Mouse (Mus musculus) MEL (cell line): ENCODE results near the gene Nrcam.

Source experiments
- CHD1 ChIP-seq: IDR thresholded peaks from 2 replicates; pipeline ENCODE4 v1.6.1; 2012; ENCODE audit warnings: low read depth, mild to moderate bottlenecking, inconsistent platforms, low read length, improper control_type of control experiment
- CTCF ChIP-seq, 3 experiments: IDR thresholded peaks in 2 of 3; conservative IDR thresholded peaks in 1 of 3; 2 replicates each; pipeline ENCODE4 v1.5.1; 2011 to 2012; ENCODE audit warnings: low read length in 3 of 3, low read depth in 2 of 3, mild to moderate bottlenecking in 2 of 3, improper control_type of control experiment in 1 of 3, inconsistent platforms in 1 of 3, mixed read lengths in 1 of 3, moderate library complexity in 1 of 3; ENCODE audit not compliant: control insufficient read depth in 1 of 3, insufficient read depth in 1 of 3, poor library complexity in 1 of 3, severe bottlenecking in 1 of 3
- E2F4 ChIP-seq: IDR thresholded peaks from 2 replicates; pipeline ENCODE4 v1.6.1; 2011; ENCODE audit warnings: low read depth, low read length, improper control_type of control experiment, borderline replicate concordance
- ELF1 ChIP-seq: IDR thresholded peaks from 2 replicates; pipeline ENCODE4 v1.6.1; 2014; ENCODE audit warnings: low read depth, mild to moderate bottlenecking, inconsistent platforms, low read length, improper control_type of control experiment, moderate library complexity
- GABPA ChIP-seq: IDR thresholded peaks from 2 replicates; pipeline ENCODE4 v1.6.1; 2012; ENCODE audit warnings: low read depth, mild to moderate bottlenecking, inconsistent platforms, low read length, improper control_type of control experiment, moderate library complexity
- MAX ChIP-seq: IDR thresholded peaks from 2 replicates; pipeline ENCODE4 v1.6.1; 2011; ENCODE audit warnings: low read length, improper control_type of control experiment
- NRF1 ChIP-seq: IDR thresholded peaks from 2 replicates; pipeline ENCODE4 v1.6.1; 2014; ENCODE audit warnings: low read depth, mild to moderate bottlenecking, inconsistent platforms, low read length, improper control_type of control experiment, moderate library complexity; ENCODE audit not compliant: poor library complexity, insufficient read depth, severe bottlenecking
- POLR2A ChIP-seq, 2 experiments: IDR thresholded peaks; 2 replicates each; pipeline ENCODE4 v1.6.1; 2011 to 2012; ENCODE audit warnings: low read length in 2 of 2, mild to moderate bottlenecking in 2 of 2, control low read depth in 1 of 2, improper control_type of control experiment in 1 of 2, low read depth in 1 of 2, moderate library complexity in 1 of 2; ENCODE audit not compliant: control insufficient read depth in 1 of 2, insufficient read depth in 1 of 2, poor library complexity in 1 of 2
- POLR2AphosphoS2 ChIP-seq: IDR thresholded peaks from 2 replicates; pipeline ENCODE4 v1.6.1; 2011; ENCODE audit warnings: low read length, improper control_type of control experiment
- SMC3 ChIP-seq: IDR thresholded peaks from 2 replicates; pipeline ENCODE4 v1.6.1; 2011; ENCODE audit warnings: low read depth, low read length, improper control_type of control experiment
- TBP ChIP-seq: IDR thresholded peaks from 2 replicates; pipeline ENCODE4 v1.8.0; 2011; ENCODE audit warnings: low read depth, low read length, improper control_type of control experiment
- ZC3H11A ChIP-seq: IDR thresholded peaks from 2 replicates; pipeline ENCODE4 v1.6.1; 2012; ENCODE audit warnings: low read depth, mild to moderate bottlenecking, inconsistent platforms, low read length, improper control_type of control experiment
- ZKSCAN1 ChIP-seq: IDR thresholded peaks from 2 replicates; pipeline ENCODE4 v1.6.1; 2012; ENCODE audit warnings: low read depth, mild to moderate bottlenecking, inconsistent platforms, low read length, improper control_type of control experiment, moderate library complexity
- ZNF384 ChIP-seq: IDR thresholded peaks from 2 replicates; pipeline ENCODE4 v1.6.1; 2012; ENCODE audit warnings: low read depth, mild to moderate bottlenecking, inconsistent platforms, low read length, improper control_type of control experiment

DNA sequence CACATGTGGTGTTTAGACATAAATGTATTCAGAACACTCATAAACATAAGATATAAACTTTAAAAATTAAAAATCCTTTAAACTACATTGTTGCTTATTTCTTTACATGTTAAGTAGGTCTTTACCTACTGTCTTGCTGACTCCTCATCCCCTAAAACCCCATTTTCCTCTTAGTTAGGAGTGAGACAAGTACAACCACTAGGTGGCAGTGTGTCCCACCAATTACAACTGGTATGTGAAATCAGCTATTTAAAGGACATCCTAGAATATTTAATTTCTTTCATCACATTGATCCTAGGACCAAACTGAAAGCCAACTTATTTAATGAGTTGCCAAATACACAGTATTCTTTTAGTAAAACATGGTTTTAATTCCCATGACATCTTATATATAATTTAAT is 36.4 kb upstream of the Nrcam start:
- TF ChIP-seq NRF1, result no peak
- no peak for TF ChIP-seq MAX
- no peak for TF ChIP-seq ZNF384
- peak; percentile 33 to 92 (median 70); a peak in 5 of 6 replicates for TF ChIP-seq CTCF (IDR thresholded peaks at IDR 0.05 in 2 of 3, conservative IDR thresholded peaks at IDR 0.05 in 1 of 3; ENCODE audit: control insufficient read depth in 1 of 3, insufficient read depth in 1 of 3, low read depth in 2 of 3, low read length in 3 of 3, poor library complexity in 1 of 3, severe bottlenecking in 1 of 3)
- no peak for TF ChIP-seq CHD1
- TF ChIP-seq POLR2A (IDR thresholded peaks at IDR 0.05; ENCODE audit: control insufficient read depth in 1 of 2, insufficient read depth in 1 of 2, low read depth in 1 of 2, low read length in 2 of 2, poor library complexity in 1 of 2), result no peak
- TF ChIP-seq SMC3, result peak; percentile 85
- TF ChIP-seq POLR2AphosphoS2, result no peak
- no peak for TF ChIP-seq TBP
- peak; percentile 76 for TF ChIP-seq ZC3H11A
- TF ChIP-seq ZKSCAN1, result no peak
- TF ChIP-seq GABPA, result no peak
- TF ChIP-seq E2F4, result no peak
- no peak for TF ChIP-seq ELF1
